Mouse (Mus musculus) spleen, embryonic (tissue): Measurements from ENCODE around the gene Rex1bd.

ENCODE experiments used
- CTCF ChIA-PET: fragments of 350-600 bp; sonication (Branson Sonifier 250); formaldehyde crosslinking; loops from one replicate; lab custom pipeline; 2022; lab: Charles Lee

Rex1bd gene

DNA sequence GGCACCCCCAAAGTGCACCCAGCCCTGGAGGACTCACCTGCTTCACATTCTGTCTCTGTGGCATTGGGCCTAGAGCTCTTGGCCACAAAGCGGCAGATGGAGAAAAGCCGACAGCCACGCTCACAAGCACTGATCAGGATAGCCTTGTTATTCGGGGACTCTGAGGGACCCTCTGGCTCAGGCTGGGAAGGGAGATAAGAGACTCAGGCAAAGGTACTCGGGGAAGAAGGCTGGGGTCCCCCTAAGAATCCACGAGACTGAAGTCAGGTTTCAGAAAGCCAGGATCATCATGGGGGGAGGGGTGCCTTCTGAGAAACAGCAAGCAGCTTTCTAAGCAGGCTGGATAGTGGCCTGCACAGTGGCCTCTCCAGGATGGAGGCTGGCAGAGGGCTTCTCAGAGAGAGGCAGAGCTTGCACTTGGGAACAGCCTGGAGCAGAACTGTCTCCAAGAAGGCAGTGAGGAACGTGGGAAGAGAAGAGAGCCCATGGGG is 20.3 kb downstream of the Rex1bd start:
- CTCF ChIA-PET = no interaction called here

DNA sequence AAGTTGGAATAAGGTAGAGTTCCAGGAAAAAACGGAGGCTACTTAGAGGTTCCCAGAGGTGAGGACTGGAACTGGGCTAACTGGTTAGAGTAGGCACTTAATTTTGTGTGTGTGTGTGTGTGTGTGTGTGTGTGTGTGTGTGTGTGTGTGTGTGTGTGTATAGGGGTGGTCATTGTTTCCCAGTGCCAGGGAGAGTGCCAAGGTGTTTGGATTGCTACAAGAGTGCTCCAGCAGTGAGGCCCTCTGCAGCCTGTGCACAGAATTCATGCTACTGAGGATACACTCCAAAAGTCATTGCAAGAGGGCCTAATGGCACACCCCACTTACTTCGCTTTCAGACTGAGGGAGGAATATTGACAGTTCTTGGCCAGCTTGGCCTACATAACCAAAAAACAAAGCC is 23.6 kb downstream of the Rex1bd start:
- CTCF ChIA-PET = no interaction called here

DNA sequence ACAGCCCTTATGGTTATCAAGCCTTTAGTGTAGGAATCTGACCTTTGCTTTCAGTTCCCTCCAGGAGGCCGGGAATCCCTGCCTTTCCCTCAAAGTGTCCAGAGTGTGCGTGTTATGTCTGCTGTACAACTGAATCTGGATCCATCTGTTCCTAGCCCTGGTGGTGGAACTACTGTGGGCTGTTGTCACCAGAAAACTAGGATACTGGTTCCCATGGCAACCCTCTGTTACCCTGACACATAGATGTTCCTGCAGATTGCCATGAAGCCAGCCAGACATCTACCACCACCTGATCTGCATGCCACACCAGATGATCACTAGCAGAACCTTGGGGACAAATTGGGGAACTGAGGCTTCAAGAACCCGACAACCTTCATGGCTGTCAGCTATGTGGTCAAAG is 24.6 kb downstream of the Rex1bd start:
- CTCF ChIA-PET = no interaction called here

GRCm38 (mm10) chr8:70477269-70477982 is 29.1 kb downstream of the Rex1bd start:
- CTCF ChIA-PET = no interaction called here

DNA sequence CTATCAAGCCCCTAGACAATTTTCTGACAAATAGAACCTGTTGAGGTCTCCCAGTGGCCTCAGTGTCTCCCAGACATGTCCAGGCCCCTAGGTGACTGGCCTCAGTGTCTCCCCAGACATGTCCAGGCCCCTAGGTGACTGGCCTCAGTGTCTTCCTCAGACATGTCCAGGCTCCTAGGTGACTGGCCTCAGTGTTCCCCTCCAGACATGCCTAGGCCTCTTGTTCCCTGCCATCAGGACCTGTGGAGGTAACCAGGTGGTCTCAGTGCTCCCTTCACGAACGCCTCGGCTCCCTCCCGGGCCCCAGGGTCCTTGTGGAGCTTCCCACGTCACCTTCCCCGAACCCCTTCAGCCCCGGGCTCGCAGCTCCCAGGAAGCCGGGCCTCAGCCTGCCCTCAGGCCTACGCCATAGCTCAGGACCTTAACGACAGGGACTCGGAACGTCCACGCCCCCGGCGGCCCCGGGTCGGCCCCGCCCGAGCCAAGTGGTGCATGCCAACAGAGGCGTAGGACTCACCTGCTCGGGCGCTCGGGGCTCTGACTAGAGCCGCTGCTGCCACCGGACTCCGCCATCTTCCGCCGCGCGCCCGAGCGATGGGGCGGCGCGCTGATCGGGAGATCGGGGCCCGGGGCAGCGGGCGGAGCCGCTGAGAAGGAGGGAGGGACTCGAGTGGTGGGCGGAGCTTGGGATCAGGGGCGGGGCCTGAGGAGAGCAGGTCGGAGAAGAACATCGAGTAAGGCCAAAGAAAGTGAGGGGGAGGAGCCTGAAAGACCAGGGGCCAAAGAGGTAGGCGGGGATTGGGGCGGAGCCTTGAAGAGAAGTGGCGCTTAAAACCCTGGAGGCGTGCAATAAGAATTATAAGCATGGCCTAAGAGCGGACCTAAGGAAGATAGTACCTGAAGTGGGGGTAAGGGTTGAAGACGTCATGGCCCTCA is 30.0 kb downstream of the Rex1bd start, which contains the start of gene Klhl26:
TSS of gene Klhl26 (minus strand) at position 636 of the 936 bp plus-strand sequence.
- CTCF ChIA-PET = no interaction called here

DNA sequence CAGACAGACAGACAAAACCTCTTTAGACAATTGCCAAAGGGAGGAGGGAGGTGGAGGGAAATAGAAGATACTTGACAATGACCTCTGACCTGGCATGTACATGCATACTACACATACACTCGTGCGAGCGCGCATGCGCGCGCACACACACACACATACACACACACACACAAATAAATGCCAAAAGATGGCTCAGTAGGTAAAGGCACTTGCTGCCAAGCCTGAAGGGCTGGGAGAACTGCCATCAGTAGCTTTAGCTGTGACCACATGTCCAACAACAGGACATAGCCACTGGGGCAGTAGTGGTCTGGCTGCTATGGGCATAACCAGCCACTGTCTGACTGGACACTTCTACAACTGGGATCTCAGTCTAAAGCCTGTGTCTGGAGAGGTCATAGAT is 34.7 kb downstream of the Rex1bd start:
- CTCF ChIA-PET = interaction anchor here (0.6 kb wide), 1 partner anchor 39 kb away, joined by 4 read pairs; no protein-coding TSS in a partner anchor

GRCm38 (mm10) chr8:70469938-70470337 is 36.6 kb downstream of the Rex1bd start:
- CTCF ChIA-PET = no interaction called here

- CTCF ChIA-PET = no interaction called here
These were observed 37.1 kb downstream of the Rex1bd start for GRCm38 (mm10) chr8:70469295-70469916.

DNA sequence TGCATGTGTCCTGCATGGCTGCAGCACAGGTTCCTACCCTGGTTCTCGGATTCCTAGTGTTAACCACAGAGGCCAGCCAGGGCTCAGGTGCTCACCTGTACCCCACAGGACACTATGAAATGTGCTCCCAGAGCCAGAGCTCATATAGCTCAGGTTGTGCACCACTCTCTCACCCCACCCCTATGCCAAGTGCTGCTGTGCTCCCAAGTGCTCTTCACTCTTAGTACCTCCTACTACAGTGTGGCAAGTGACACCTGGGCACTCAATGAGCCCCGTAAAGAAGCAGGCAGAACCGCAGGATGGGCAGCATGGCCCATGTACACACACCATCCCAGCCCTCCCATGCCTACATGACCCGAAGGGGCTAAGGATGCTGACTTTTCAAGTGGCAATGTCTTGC is 37.8 kb downstream of the Rex1bd start:
- CTCF ChIA-PET = no interaction called here

GRCm38 (mm10) chr8:70467907-70468306 is 38.6 kb downstream of the Rex1bd start:
- CTCF ChIA-PET = no interaction called here

- CTCF ChIA-PET = interaction anchor here (0.6 kb wide), 1 partner anchor 233 kb away, joined by 4 read pairs; no protein-coding TSS in a partner anchor
These were observed 39.3 kb downstream of the Rex1bd start for GRCm38 (mm10) chr8:70467229-70467725.

GRCm38 (mm10) chr8:70466771-70467170 is 39.8 kb downstream of the Rex1bd start:
- CTCF ChIA-PET = interaction anchor here (0.6 kb wide), 1 partner anchor 234 kb away, joined by 4 read pairs; no protein-coding TSS in a partner anchor

- CTCF ChIA-PET = interaction anchor here (0.6 kb wide), 2 partner anchors 234 to 294 kb away, joined by 4 to 11 read pairs; partner anchors contain the start of gene Tmem161a
These were observed 40.2 kb downstream of the Rex1bd start for GRCm38 (mm10) chr8:70466305-70466704.

DNA sequence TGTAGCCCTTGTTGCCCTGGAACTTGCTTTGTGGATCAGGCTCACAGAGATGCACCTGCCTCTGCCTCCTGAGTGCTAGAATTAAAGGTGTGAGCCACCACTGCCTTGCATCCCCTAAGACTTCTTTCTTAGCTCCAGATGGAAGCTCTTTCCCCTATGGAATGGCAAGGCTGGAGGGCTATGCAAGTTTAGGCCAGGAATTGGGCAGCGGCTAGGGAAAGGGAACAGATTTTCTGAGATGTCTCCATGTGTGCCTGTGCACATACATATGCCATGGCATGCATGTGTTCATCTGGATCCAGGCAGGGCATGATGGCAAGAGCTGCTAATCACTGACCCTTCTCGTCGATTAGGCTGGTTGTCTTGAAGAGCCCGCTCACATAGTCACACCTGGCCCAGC is 40.9 kb downstream of the Rex1bd start:
- CTCF ChIA-PET = interaction anchor here (0.6 kb wide), 1 partner anchor 293 kb away, joined by 11 read pairs; the partner anchor contains the start of gene Tmem161a

- CTCF ChIA-PET = no interaction called here
These were observed 42.4 kb downstream of the Rex1bd start for GRCm38 (mm10) chr8:70464162-70464561.

GRCm38 (mm10) chr8:70463306-70463705 is 43.2 kb downstream of the Rex1bd start:
- CTCF ChIA-PET = no interaction called here

GRCm38 (mm10) chr8:70462516-70462813 is 44.1 kb downstream of the Rex1bd start:
- CTCF ChIA-PET = no interaction called here

DNA sequence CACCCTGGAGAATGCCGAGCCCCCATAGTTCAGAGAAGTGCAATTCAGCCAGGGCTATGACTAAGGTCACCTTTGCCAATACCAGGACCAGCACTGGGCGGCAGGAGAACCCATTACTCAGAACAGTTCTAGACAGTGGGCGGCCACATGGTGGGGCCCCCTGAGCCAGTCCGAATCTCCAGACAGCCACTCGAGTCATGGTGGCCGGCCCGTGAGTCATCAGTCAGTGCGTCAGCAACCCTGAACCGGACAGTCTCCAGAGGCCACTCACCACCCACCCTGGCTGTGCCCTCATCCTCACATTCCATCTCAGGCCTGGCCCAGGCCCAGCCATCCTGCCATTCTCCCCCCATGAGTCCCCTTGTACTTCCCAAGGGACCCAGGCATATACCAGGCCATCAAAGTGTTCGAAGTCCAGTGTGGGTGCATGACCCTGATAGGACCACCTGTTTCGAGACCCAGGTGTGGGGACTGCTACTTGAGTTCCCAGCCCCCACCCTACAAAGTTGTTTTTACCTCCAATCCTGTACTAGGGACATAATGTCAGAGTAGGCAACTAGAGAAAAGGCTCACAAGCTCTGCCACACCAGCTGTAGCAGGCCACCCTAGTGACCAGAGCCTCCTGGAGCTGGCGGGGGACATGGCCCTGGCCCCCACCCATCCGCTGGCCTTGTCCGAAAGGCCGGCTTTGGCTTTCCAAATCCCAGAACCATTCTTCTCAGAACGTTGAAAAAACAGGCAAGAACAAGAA is 44.6 kb downstream of the Rex1bd start:
- CTCF ChIA-PET = no interaction called here

DNA sequence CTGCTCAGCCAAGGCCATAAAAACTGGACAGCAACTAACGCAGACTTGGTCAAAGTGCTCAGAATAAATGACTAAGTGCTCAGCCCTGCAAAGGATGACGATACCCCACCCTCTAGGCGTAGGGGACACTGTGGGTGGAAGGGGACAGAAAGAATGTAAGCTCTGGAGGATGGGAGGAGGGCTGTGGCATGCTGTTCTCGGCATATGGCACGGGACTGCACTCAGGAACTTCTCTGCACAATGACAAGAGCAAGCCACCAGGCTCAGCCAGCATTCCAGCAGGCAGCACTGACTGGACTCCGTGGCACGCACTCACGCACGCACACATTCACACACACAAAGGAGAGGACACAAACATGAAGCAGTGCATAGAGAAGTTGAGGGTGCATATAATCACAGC is 45.9 kb downstream of the Rex1bd start:
- CTCF ChIA-PET = no interaction called here

DNA sequence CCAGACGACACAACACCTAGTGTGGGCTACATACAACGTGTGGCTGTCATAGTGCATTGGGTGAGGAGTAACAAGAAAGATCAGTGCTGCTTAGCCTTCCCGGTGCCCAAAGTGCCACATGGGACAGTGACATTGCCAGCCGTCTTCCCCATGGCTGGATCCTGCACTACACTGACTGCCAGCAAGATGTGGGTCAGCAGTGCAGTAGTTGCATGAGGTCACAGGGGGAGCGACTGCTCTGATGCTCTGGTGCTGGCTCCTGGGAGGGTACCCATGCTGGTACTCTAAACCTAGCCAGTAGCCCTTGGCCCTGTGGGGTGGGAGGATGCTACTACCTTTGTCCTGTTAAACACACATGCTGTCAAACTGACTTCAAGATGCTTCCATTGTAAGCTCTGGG is 46.4 kb downstream of the Rex1bd start:
- CTCF ChIA-PET = no interaction called here

GRCm38 (mm10) chr8:70459636-70460035 is 46.9 kb downstream of the Rex1bd start:
- CTCF ChIA-PET = interaction anchor here (1.0 kb wide), 1 partner anchor 47 kb away, joined by 3 read pairs; no protein-coding TSS in a partner anchor
